10 mouse cellular contexts compared by ENCODE assay signal in the genomic region with DNA sequence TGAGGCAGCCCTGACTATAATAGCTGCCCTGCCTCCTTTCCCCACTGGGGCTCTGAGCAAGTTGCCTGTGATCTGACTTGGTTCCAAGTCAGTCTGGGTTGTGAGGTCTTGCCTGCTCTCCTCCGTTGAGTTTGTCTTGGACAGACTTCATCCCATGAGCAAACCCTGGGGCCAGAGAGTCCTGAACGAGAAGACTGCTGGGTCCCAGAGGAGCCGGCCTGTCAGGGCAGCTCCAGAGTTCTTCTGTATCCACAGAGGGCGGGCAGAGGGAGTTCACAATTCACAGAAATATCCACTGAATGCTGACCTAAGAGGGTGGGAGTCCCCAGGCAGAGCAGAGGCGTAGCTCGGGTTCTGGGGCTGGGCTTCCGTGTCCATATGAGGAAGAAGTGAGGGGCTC. TPM values are rescaled to one million over a fixed set of nuclear protein-coding genes. Genes with fewer than 3 reads are reported as not detected.
DNase-seq lines count a peak whose midpoint lies in the region; ATAC-seq lines count a peak whose summit lies in the region.
"Had no signal": no experiment of that assay in that cellular context is flagged by ENCODE, and none has a peak within 500 bp of the region (broad histone marks: within the 10 kb centered on the region; RNA-seq: fewer than 3 reads in every experiment).

No protein-coding gene starts in this region.

- H3K9me3 ChIP-seq in hindbrain, embryonic 15.5 days, result no peaks in the 10 kb centered on the region
- no peaks in the 10 kb centered on the region for H3K9me3 ChIP-seq in hindbrain, embryonic 14.5 days (ENCODE audit: control insufficient read depth, low read length)
- no peaks in the 10 kb centered on the region for H3K9me3 ChIP-seq in neural tube, embryonic 13.5 days
- H3K9me3 ChIP-seq: lung, embryonic 15.5 days had no signal

- 0 out of 2 replicates have a peak overlapping the region, but pooled peaks have one; percentile 69 for H3K27ac ChIP-seq in hindbrain, embryonic 15.5 days (replicated peaks)
- H3K27ac ChIP-seq in hindbrain, embryonic 14.5 days, result no peak overlapping the region
- no peak overlapping the region; the same call in 1 of the 2 replicates for H3K27ac ChIP-seq in neural tube, embryonic 13.5 days (replicated peaks)
- H3K27ac ChIP-seq: lung, embryonic 15.5 days had no signal

- no peak overlapping the region for H3K9ac ChIP-seq in hindbrain, embryonic 15.5 days
- no peak overlapping the region for H3K9ac ChIP-seq in hindbrain, embryonic 14.5 days
- 0 out of 2 replicates have a peak overlapping the region, but pooled peaks have one; percentile 12 for H3K9ac ChIP-seq in neural tube, embryonic 13.5 days
- H3K9ac ChIP-seq: lung, embryonic 15.5 days had no signal

- no peaks in the 10 kb centered on the region for H3K27me3 ChIP-seq in hindbrain, embryonic 15.5 days
- H3K27me3 ChIP-seq in hindbrain, embryonic 14.5 days (ENCODE audit: control insufficient read depth, insufficient read depth, low read length), result no peaks in the 10 kb centered on the region
- H3K27me3 ChIP-seq in neural tube, embryonic 13.5 days, result no peaks in the 10 kb centered on the region
- H3K27me3 ChIP-seq: lung, embryonic 15.5 days had no signal

- H3K4me2 ChIP-seq in hindbrain, embryonic 15.5 days, result no peak overlapping the region
- H3K4me2 ChIP-seq in hindbrain, embryonic 14.5 days (replicated peaks), result no peak overlapping the region
- H3K4me2 ChIP-seq in neural tube, embryonic 13.5 days, result no peak overlapping the region
- H3K4me2 ChIP-seq: lung, embryonic 15.5 days had no signal

- no peak for ATAC-seq in hindbrain, embryonic 15.5 days (ENCODE audit: low FRiP score, low read depth)
- ATAC-seq in hindbrain, embryonic 14.5 days (ENCODE audit: low FRiP score), result no peak
- ATAC-seq in neural tube, embryonic 13.5 days (ENCODE audit: low read depth), result no peak
- ATAC-seq: inflammation-experienced regulatory T-cells, adult 6 months had no signal

- no peaks in the 10 kb centered on the region for H3K36me3 ChIP-seq in hindbrain, embryonic 15.5 days
- H3K36me3 ChIP-seq in hindbrain, embryonic 14.5 days (replicated peaks; ENCODE audit: control insufficient read depth, insufficient read depth), result no peaks in the 10 kb centered on the region
- no peaks in the 10 kb centered on the region for H3K36me3 ChIP-seq in neural tube, embryonic 13.5 days
- H3K36me3 ChIP-seq: lung, embryonic 15.5 days had no signal

- WGBS in hindbrain, embryonic 15.5 days, result 77% methylated on average over 7 of the region's 7 CpGs
- WGBS in hindbrain, embryonic 14.5 days, result 79% methylated on average over 7 of the region's 7 CpGs
- WGBS in neural tube, embryonic 13.5 days, result 72% methylated on average over 7 of the region's 7 CpGs

- H3K4me3 ChIP-seq in hindbrain, embryonic 15.5 days, result no peak overlapping the region
- H3K4me3 ChIP-seq in hindbrain, embryonic 14.5 days (replicated peaks; ENCODE audit: low read length), result no peak overlapping the region
- H3K4me3 ChIP-seq in neural tube, embryonic 13.5 days, result no peak overlapping the region
- H3K4me3 ChIP-seq: lung, embryonic 15.5 days had no signal

- peaks cover 30% of the 10 kb centered on the region for H3K4me1 ChIP-seq in hindbrain, embryonic 15.5 days (replicated peaks)
- H3K4me1 ChIP-seq in hindbrain, embryonic 14.5 days (replicated peaks; ENCODE audit: control insufficient read depth, insufficient read depth, low read length), result peaks cover 13% of the 10 kb centered on the region
- H3K4me1 ChIP-seq in neural tube, embryonic 13.5 days (replicated peaks), result peaks cover 48% of the 10 kb centered on the region

- peak; percentile 48 for DNase-seq in adrenal gland, postnatal 14 days
- DNase-seq in adrenal gland, postnatal 4 days (ENCODE audit: low spot score in 2 of 2), result no peak
- no peak for DNase-seq in hindbrain, embryonic 14.5 days (ENCODE audit: low spot score)
- DNase-seq in neural tube, embryonic 10.5 days (ENCODE audit: extremely low spot score, low spot score), result no peak
- DNase-seq in frontal cortex, postnatal 36 days (ENCODE audit: low spot score in 2 of 2), result no peak
- DNase-seq in thymus, postnatal 25 days, result no peak

RNA-seq across cellular contexts. Expression of gene Slc6a9, which starts 16.6 kb away (rescaled TPM):
- total RNA-seq in adrenal gland, postnatal 14 days (2021), result 9.4 and 10.3 TPM in 2 replicates
- total RNA-seq in adrenal gland, postnatal 4 days (2021), result 10 to 100 TPM; 17.3 to 19.9 TPM
- 45.8 and 48.1 TPM in 2 replicates for polyA plus RNA-seq in hindbrain, embryonic 15.5 days (2015; fragmentation: Nextera tagmentation; extraction: Ambion mirVana)
- 33.7 and 37.1 TPM in 2 replicates for polyA plus RNA-seq in hindbrain, embryonic 14.5 days (2014; fragmentation: Nextera tagmentation; extraction: Ambion mirVana)
- polyA plus RNA-seq in neural tube, embryonic 13.5 days (2015; fragmentation: Nextera tagmentation; extraction: Ambion mirVana), result 29.1 and 31.1 TPM in 2 replicates
- polyA plus RNA-seq: inflammation-experienced regulatory T-cells, adult 6 months had no signal

RNA-seq across cellular contexts. Expression of gene Ccdc24, which starts 21.5 kb away (rescaled TPM):
- total RNA-seq in adrenal gland, postnatal 14 days (2021), result 0.71 and 0.78 TPM in 2 replicates
- 1 to 10 TPM in 1 of 2 experiments, under 1 TPM in 1; 0.96 to 1.4 TPM for total RNA-seq in adrenal gland, postnatal 4 days (2021)
- 2.5 and 3.3 TPM in 2 replicates for polyA plus RNA-seq in hindbrain, embryonic 15.5 days (2015; fragmentation: Nextera tagmentation; extraction: Ambion mirVana)
- polyA plus RNA-seq in hindbrain, embryonic 14.5 days (2014; fragmentation: Nextera tagmentation; extraction: Ambion mirVana), result 2.5 and 3.9 TPM in 2 replicates
- polyA plus RNA-seq in neural tube, embryonic 13.5 days (2015; fragmentation: Nextera tagmentation; extraction: Ambion mirVana), result 1.7 and 2.5 TPM in 2 replicates
- polyA plus RNA-seq: inflammation-experienced regulatory T-cells, adult 6 months had no signal

RNA-seq across cellular contexts. Expression of gene B4galt2, which starts 32.4 kb away (rescaled TPM):
- total RNA-seq in adrenal gland, postnatal 14 days (2021), result 12.6 and 15.1 TPM in 2 replicates
- 10 to 100 TPM; 32.6 to 34.6 TPM for total RNA-seq in adrenal gland, postnatal 4 days (2021)
- polyA plus RNA-seq in hindbrain, embryonic 15.5 days (2015; fragmentation: Nextera tagmentation; extraction: Ambion mirVana), result 56.5 and 69.5 TPM in 2 replicates
- polyA plus RNA-seq in hindbrain, embryonic 14.5 days (2014; fragmentation: Nextera tagmentation; extraction: Ambion mirVana), result 78.0 and 81.4 TPM in 2 replicates
- polyA plus RNA-seq in neural tube, embryonic 13.5 days (2015; fragmentation: Nextera tagmentation; extraction: Ambion mirVana), result 43.7 and 45.5 TPM in 2 replicates
- polyA plus RNA-seq: inflammation-experienced regulatory T-cells, adult 6 months had no signal

RNA-seq across cellular contexts. Expression of gene Atp6v0b, which starts 36.3 kb away (rescaled TPM):
- 167 and 172 TPM in 2 replicates for total RNA-seq in adrenal gland, postnatal 14 days (2021)
- total RNA-seq in adrenal gland, postnatal 4 days (2021), result 100 to 1,000 TPM; 139 to 148 TPM
- 570 and 601 TPM in 2 replicates for polyA plus RNA-seq in hindbrain, embryonic 15.5 days (2015; fragmentation: Nextera tagmentation; extraction: Ambion mirVana)
- 589 and 599 TPM in 2 replicates for polyA plus RNA-seq in hindbrain, embryonic 14.5 days (2014; fragmentation: Nextera tagmentation; extraction: Ambion mirVana)
- polyA plus RNA-seq in neural tube, embryonic 13.5 days (2015; fragmentation: Nextera tagmentation; extraction: Ambion mirVana), result 442 and 475 TPM in 2 replicates

RNA-seq across cellular contexts. Expression of gene Dph2, which starts 41.0 kb away (rescaled TPM):
- 10.2 and 10.7 TPM in 2 replicates for total RNA-seq in adrenal gland, postnatal 14 days (2021)
- total RNA-seq in adrenal gland, postnatal 4 days (2021), result 1 to 10 TPM; 9.6 to 9.8 TPM
- 21.8 and 23.6 TPM in 2 replicates for polyA plus RNA-seq in hindbrain, embryonic 15.5 days (2015; fragmentation: Nextera tagmentation; extraction: Ambion mirVana)
- polyA plus RNA-seq in hindbrain, embryonic 14.5 days (2014; fragmentation: Nextera tagmentation; extraction: Ambion mirVana), result 22.9 and 25.1 TPM in 2 replicates
- polyA plus RNA-seq in neural tube, embryonic 13.5 days (2015; fragmentation: Nextera tagmentation; extraction: Ambion mirVana), result 21.3 and 22.0 TPM in 2 replicates
